Mouse (Mus musculus): Measurements from ENCODE around the gene 4921504E06Rik. TPM values are rescaled to one million over a fixed set of nuclear protein-coding genes. Genes with fewer than 3 reads are reported as not detected.
A peak's percentile ranks its signal among the peaks of the same experiment; 100 is the strongest.

4921504E06Rik gene
- total RNA-seq, 2 experiments from 2014 or later, result not detected

GRCm38 (mm10) chr2:19431186-19431585, 122.5 kb downstream of the 4921504E06Rik start:
- DNase-seq (ENCODE audit: low spot score in 2 of 2), result no peak
- intact Hi-C loops (cut with DNase I), result no loop called here

- intact Hi-C loops (cut with DNase I), result no loop called here
- no peak for DNase-seq (ENCODE audit: low spot score in 2 of 2)
Measured at GRCm38 (mm10) chr2:19430746-19431145, 123.0 kb downstream of the 4921504E06Rik start.

- no peak for DNase-seq (ENCODE audit: low spot score in 2 of 2)
- intact Hi-C loops (cut with DNase I), result loop anchor here (10.0 kb wide), 1 partner anchor 1345 kb away; no protein-coding TSS in a partner anchor
Measured at GRCm38 (mm10) chr2:19429691-19430690, 123.7 kb downstream of the 4921504E06Rik start.

GRCm38 (mm10) chr2:19429031-19429430, 124.7 kb downstream of the 4921504E06Rik start:
- intact Hi-C loops (cut with DNase I), result loop anchor here (10.0 kb wide), 1 partner anchor 1346 kb away; no protein-coding TSS in a partner anchor
- no peak for DNase-seq (ENCODE audit: low spot score in 2 of 2)

DNA sequence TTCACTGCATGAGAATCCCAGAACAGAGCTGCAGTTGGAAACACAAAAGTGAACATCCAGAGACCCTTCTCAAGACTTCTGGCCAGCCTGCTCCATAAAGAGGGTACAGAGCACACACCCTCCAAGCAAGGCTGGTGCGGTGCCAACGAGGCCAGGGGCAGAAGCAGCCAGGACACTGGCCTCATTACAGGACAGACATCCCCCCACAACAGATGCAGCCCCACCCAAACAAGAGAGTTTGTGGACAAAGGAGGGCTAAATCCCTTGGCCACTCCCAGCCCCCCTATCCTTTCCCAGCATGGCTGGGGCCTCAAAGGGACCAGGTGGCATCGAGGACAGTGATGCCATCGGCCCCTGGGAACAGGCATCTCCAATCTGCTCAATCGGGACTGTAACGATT, 130.6 kb downstream of the 4921504E06Rik start:
- intact Hi-C loops (cut with DNase I), result loop anchor here (10.0 kb wide), 1 partner anchor 1352 kb away; no protein-coding TSS in a partner anchor
- no peak for DNase-seq (ENCODE audit: low spot score in 2 of 2)

- intact Hi-C loops (cut with DNase I), result loop anchor here (10.0 kb wide), 1 partner anchor 1353 kb away; no protein-coding TSS in a partner anchor
- DNase-seq (ENCODE audit: low spot score in 2 of 2), result no peak
Measured at GRCm38 (mm10) chr2:19422226-19422625, 131.5 kb downstream of the 4921504E06Rik start.

DNA sequence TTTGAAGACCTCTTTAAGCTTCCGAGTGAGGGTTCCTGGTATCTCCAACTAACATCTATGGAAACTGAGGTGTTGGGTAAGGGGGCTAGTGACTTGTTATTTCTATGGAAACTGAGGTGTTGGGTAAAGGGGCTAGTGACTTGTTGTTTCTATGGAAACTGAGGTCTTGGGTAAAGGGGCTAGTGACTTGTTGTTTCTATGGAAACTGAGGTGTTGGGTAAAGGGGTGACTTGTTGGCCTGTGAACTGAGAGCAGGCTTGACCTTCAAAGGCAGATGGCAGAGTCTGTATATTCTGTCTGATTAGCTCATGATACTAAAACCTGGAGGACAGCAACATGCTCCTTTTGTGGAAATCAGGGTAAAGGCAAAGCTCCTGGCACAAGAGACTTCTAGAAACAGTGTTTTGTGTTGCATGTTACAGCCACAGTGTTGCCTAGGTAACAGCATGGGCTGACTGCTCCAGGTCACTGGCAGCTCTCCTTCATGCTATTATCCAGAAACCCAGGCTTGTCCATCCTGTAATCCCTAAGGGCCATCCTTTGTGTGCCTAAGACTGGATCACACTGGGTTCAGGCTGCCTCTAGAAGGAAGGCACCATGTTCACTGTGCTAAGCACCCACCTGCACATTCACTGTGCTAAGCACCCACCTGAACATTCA, 133.9 kb downstream of the 4921504E06Rik start:
- DNase-seq (ENCODE audit: low spot score in 2 of 2), result no peak
- intact Hi-C loops (cut with DNase I), result loop anchor here (5.0 to 10.0 kb wide), 4 partner anchors 235 to 1355 kb away; partner anchors contain the start of genes Etl4 and Otud1

DNA sequence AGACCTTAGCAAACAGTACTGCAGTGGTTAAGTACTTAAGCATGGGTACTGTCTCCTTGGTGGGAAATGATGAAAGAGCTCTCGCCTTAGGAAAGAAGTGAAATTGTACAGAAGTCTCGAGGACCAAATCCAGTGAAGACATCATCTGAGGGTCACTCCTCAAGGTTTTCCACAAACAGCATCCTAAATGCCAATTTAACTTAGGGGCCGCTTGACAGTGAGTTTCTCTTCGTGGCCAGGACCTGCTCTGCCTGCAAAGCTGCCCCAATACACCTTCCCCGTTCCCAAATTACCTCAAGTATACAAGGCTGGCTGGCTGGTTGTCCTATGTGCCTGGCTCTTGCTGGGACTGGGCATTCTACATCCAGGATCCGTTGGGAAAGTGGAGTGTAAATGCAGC, 137.6 kb downstream of the 4921504E06Rik start:
- DNase-seq (ENCODE audit: low spot score in 2 of 2), result no peak
- intact Hi-C loops (cut with DNase I), result loop anchor here (5.0 to 10.0 kb wide), 3 partner anchors 239 to 489 kb away; partner anchors contain the start of genes Etl4 and Otud1

GRCm38 (mm10) chr2:19415063-19415521, 138.6 kb downstream of the 4921504E06Rik start:
- DNase-seq (ENCODE audit: low spot score in 2 of 2), result peak; percentile 70 to 88
- intact Hi-C loops (cut with DNase I), result loop anchor here (1.0 to 10.0 kb wide), 4 partner anchors 104 to 490 kb away; partner anchors contain the start of genes Etl4 and Otud1

- intact Hi-C loops (cut with DNase I), result loop anchor here (10.0 kb wide), 2 partner anchors 240 to 490 kb away; partner anchors contain the start of genes Etl4 and Otud1
Measured at GRCm38 (mm10) chr2:19414222-19414965, 139.3 kb downstream of the 4921504E06Rik start.

More at GRCm38 (mm10) chr2:19414222-19414965, 139.3 kb downstream of the 4921504E06Rik start:
- DNase-seq (ENCODE audit: low spot score in 2 of 2), result peak; percentile 74 to 75

Other genes with a start within 250 kb of the 4921504E06Rik start
- 10 to 100 TPM; 15.0 to 16.3 TPM for gene Msrb2, start 182.5 kb downstream of the 4921504E06Rik start, total RNA-seq (2021)
- gene Ptf1a, start 108.3 kb downstream of the 4921504E06Rik start, total RNA-seq (2021), result not detected
- gene Otud1, start 103.8 kb upstream of the 4921504E06Rik start, total RNA-seq (2021), result 10 to 100 TPM; 19.5 to 21.9 TPM